Comparison of ENCODE assay signal across 11 mouse cellular contexts in the genomic region with DNA sequence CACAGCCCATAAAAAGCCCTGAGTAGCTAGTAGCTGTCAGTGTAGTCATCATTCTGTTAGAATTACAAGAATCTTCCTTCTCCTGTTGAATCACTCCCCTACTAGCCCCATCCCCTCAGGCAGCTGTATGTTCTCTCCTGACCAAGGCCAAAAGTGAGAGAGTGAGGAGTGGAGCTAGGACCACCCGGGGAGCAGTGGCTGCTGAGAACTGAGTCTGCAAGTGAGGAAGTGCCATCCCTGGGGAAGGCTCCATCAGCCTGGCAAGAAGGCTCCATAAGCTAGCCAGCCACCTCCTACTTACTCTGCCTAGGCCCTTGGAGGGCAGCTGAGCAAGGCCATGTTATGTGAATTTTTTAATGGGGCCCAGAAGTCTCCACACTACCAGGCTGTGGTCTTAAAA. TPM values are rescaled to one million over a fixed set of nuclear protein-coding genes. Genes with fewer than 3 reads are reported as not detected.
DNase-seq lines count a peak whose midpoint lies in the region; ATAC-seq and TF ChIP-seq lines count a peak whose summit lies in the region.
"Had no signal": no experiment of that assay in that cellular context is flagged by ENCODE, and none has a peak within 500 bp of the region (broad histone marks: within the 10 kb centered on the region; RNA-seq: fewer than 3 reads in every experiment).

No protein-coding gene starts in this region.

- no peak for TF ChIP-seq CTCF in intestine, postnatal 0 days (IDR thresholded peaks at IDR 0.05; ENCODE audit: low read depth)
- no peak for TF ChIP-seq CTCF in Patski (IDR thresholded peaks at IDR 0.05)

- H3K4me1 ChIP-seq in intestine, embryonic 14.5 days (replicated peaks; ENCODE audit: control insufficient read depth, insufficient read depth, low read length) = peaks cover 61% of the 10 kb centered on the region
- peaks cover 20% of the 10 kb centered on the region for H3K4me1 ChIP-seq in intestine, postnatal 0 days (replicated peaks; ENCODE audit: control insufficient read depth, insufficient read depth, low read length)
- peaks cover 2 to 18% of the 10 kb centered on the region in 2 experiments; a peak in 2 of 4 replicates for H3K4me1 ChIP-seq in ES-E14 (ENCODE audit: control insufficient read depth in 2 of 2, insufficient read depth in 2 of 2, low read length in 2 of 2, poor library complexity in 1 of 2)
- peaks cover 41% of the 10 kb centered on the region for H3K4me1 ChIP-seq in intestine, embryonic 16.5 days (ENCODE audit: control insufficient read depth, insufficient read depth, low read length)

- POLR2A ChIA-PET in Patski (lab: Charles Lee) = interaction anchor here (1.5 to 1.6 kb wide), 2 partner anchors 8 to 94 kb away, joined by 3 read pairs; no protein-coding TSS in a partner anchor

- peak; percentile 61 for DNase-seq in intestine, embryonic 14.5 days (ENCODE audit: low spot score)
- DNase-seq in ES-E14 (ENCODE audit: low read depth, low spot score) (no peak), Patski (ENCODE audit: low read depth, low spot score) (no peak)
- DNase-seq in urinary bladder, postnatal 10 days (ENCODE audit: low spot score) = no peak
- no peak for DNase-seq in cerebellum, postnatal 25 days
- DNase-seq: gastrocnemius, postnatal 25 days; liver, embryonic 13.5 days; midbrain, embryonic 14.5 days had no signal

- H3K27ac ChIP-seq in intestine, embryonic 14.5 days (ENCODE audit: low read depth) = peak overlapping the region; percentile 90
- H3K27ac ChIP-seq in intestine, postnatal 0 days (ENCODE audit: low read depth, low read length) = no peak overlapping the region
- H3K27ac ChIP-seq in ES-E14 (ENCODE audit: insufficient read depth, low read depth, low read length, poor library complexity, severe bottlenecking) = 0 out of 2 replicates have a peak overlapping the region, but pooled peaks have one; percentile 25
- peak overlapping the region; percentile 78 for H3K27ac ChIP-seq in intestine, embryonic 16.5 days (ENCODE audit: low read length)

- in situ Hi-C loops in ES-E14 (cut with MboI; ENCODE audit: low sequenced_read_pairs in 2 of 2, unreplicated experiment in 2 of 2) (no loop called here), Patski (cut with MboI; ENCODE audit: low pct_unique_long_range_greater_than_20kb) (no loop called here)

- no peak overlapping the region for H3K4me2 ChIP-seq in intestine, embryonic 14.5 days (ENCODE audit: low read length)
- H3K4me2 ChIP-seq in intestine, postnatal 0 days (replicated peaks; ENCODE audit: low read depth) = no peak overlapping the region
- H3K4me2 ChIP-seq in intestine, embryonic 16.5 days (ENCODE audit: low read depth, low read length) = no peak overlapping the region
- H3K4me2 ChIP-seq: liver, embryonic 13.5 days had no signal

- no peak overlapping the region for H3K4me3 ChIP-seq in intestine, embryonic 14.5 days (ENCODE audit: low read depth, low read length)
- H3K4me3 ChIP-seq in intestine, postnatal 0 days (ENCODE audit: low read depth, low read length) = no peak overlapping the region
- H3K4me3 ChIP-seq in ES-E14 (ENCODE audit: insufficient read depth in 1 of 2, low read depth in 1 of 2, low read length in 2 of 2, poor library complexity in 1 of 2, severe bottlenecking in 1 of 2) = no peak overlapping the region
- H3K4me3 ChIP-seq in intestine, embryonic 16.5 days (ENCODE audit: low read length) = no peak overlapping the region
- H3K4me3 ChIP-seq: liver, embryonic 13.5 days had no signal

- H3K9me3 ChIP-seq in intestine, embryonic 14.5 days (ENCODE audit: control insufficient read depth, low read length) = no peaks in the 10 kb centered on the region
- no peaks in the 10 kb centered on the region for H3K9me3 ChIP-seq in intestine, postnatal 0 days (ENCODE audit: control insufficient read depth)
- H3K9me3 ChIP-seq in ES-E14 (ENCODE audit: control insufficient read depth, insufficient read depth, low read depth, low read length) = no peaks in the 10 kb centered on the region
- H3K9me3 ChIP-seq in intestine, embryonic 16.5 days (ENCODE audit: control insufficient read depth, low read length) = no peaks in the 10 kb centered on the region
- H3K9me3 ChIP-seq: liver, embryonic 13.5 days had no signal

- 23% methylated on average over 1 of the region's 1 CpGs for WGBS in intestine, embryonic 14.5 days
- WGBS in intestine, postnatal 0 days = 44% methylated on average over 1 of the region's 1 CpGs
- 33% methylated on average over 1 of the region's 1 CpGs for WGBS in intestine, embryonic 16.5 days

- peaks cover 20% of the 10 kb centered on the region for H3K36me3 ChIP-seq in intestine, embryonic 14.5 days (ENCODE audit: control insufficient read depth, insufficient read depth, low read length)
- peaks cover 25% of the 10 kb centered on the region for H3K36me3 ChIP-seq in intestine, postnatal 0 days (ENCODE audit: control insufficient read depth, insufficient read depth)
- peaks cover 5% of the 10 kb centered on the region; the same call in 1 of the 2 replicates for H3K36me3 ChIP-seq in ES-E14 (ENCODE audit: control insufficient read depth, insufficient read depth, low read length, poor library complexity, severe bottlenecking)
- H3K36me3 ChIP-seq in intestine, embryonic 16.5 days (ENCODE audit: control insufficient read depth, insufficient read depth, low read length) = no peaks in the 10 kb centered on the region

- no peaks in the 10 kb centered on the region for H3K27me3 ChIP-seq in intestine, embryonic 14.5 days (replicated peaks; ENCODE audit: control insufficient read depth, insufficient read depth, low read length)
- no peaks in the 10 kb centered on the region for H3K27me3 ChIP-seq in intestine, postnatal 0 days (replicated peaks; ENCODE audit: control insufficient read depth, insufficient read depth, low read length)
- no peaks in the 10 kb centered on the region for H3K27me3 ChIP-seq in Patski
- H3K27me3 ChIP-seq in intestine, embryonic 16.5 days (replicated peaks; ENCODE audit: control insufficient read depth, insufficient read depth, low read length) = no peaks in the 10 kb centered on the region
- H3K27me3 ChIP-seq: liver, embryonic 13.5 days had no signal

- no peak overlapping the region for H3K9ac ChIP-seq in intestine, embryonic 14.5 days (ENCODE audit: low read length)
- no peak overlapping the region for H3K9ac ChIP-seq in intestine, postnatal 0 days (ENCODE audit: low read depth, low read length)
- no peak overlapping the region for H3K9ac ChIP-seq in ES-E14 (ENCODE audit: insufficient read depth, low read depth, low read length, poor library complexity, severe bottlenecking)
- peak overlapping the region; percentile 20; the same call in 1 of the 2 replicates for H3K9ac ChIP-seq in intestine, embryonic 16.5 days (ENCODE audit: low read depth, low read length)
- H3K9ac ChIP-seq: liver, embryonic 13.5 days had no signal

- CTCF ChIA-PET in Patski (lab: Charles Lee) = interaction anchor here (1.4 to 1.6 kb wide), 3 partner anchors 18 to 175 kb away, joined by 3 to 6 read pairs (median 3); no protein-coding TSS in a partner anchor

- 0 out of 2 replicates have a peak, but pooled peaks have one; percentile 25 for ATAC-seq in intestine, embryonic 14.5 days (replicated peaks; ENCODE audit: low FRiP score, low TSS enrichment, low read depth)
- no peak for ATAC-seq in intestine, postnatal 0 days
- peak; percentile 21 for ATAC-seq in Patski
- peak; percentile 36 for ATAC-seq in intestine, embryonic 16.5 days
- ATAC-seq in megakaryocyte, adult 5-6 weeks (ENCODE audit: poor library complexity, severe bottlenecking) = no peak

TF ChIP-seq in ES-E14, 5 proteins besides CTCF, POLR2A, EP300 and RAD21:
- no peak for TF ChIP-seq ZC3H11A (IDR thresholded peaks at IDR 0.05; ENCODE audit: borderline replicate concordance, low read depth, low read length)
- no peak for TF ChIP-seq HCFC1 (IDR thresholded peaks at IDR 0.05; ENCODE audit: borderline replicate concordance, insufficient read depth, low read length)
- TF ChIP-seq ZNF384 (IDR thresholded peaks at IDR 0.05; ENCODE audit: low read depth, low read length) = no peak
- no peak for TF ChIP-seq CHD2 (IDR thresholded peaks at IDR 0.05; ENCODE audit: low read depth, low read length)
- no peak for TF ChIP-seq MAFK (IDR thresholded peaks at IDR 0.05; ENCODE audit: insufficient read depth, low read depth, low read length)
TF ChIP-seq in ES-E14: peak in this region for 0.

RNA-seq across cellular contexts. Expression of a gene that starts 27.4 kb away (rescaled TPM):
- polyA plus RNA-seq in intestine, embryonic 14.5 days (2014; fragmentation: Nextera tagmentation; extraction: Ambion mirVana) = 13.0 and 14.5 TPM in 2 replicates
- polyA plus RNA-seq in intestine, postnatal 0 days (2015; fragmentation: Nextera tagmentation; extraction: Ambion mirVana) = 8.6 and 8.8 TPM in 2 replicates
- total RNA-seq in ES-E14 (2012; rRNA removed) = 1.4 and 2.1 TPM in 2 replicates
- 0.17 TPM for polyA plus RNA-seq in Patski (2021)
- 7.1 and 8.6 TPM in 2 replicates for polyA plus RNA-seq in intestine, embryonic 16.5 days (2015; fragmentation: Nextera tagmentation; extraction: Ambion mirVana)
- total RNA-seq in megakaryocyte, adult 5-6 weeks (2015) = 0.14 TPM in 1 of 2 replicates, not detected in the other
- 0.04 and 0.07 TPM in 2 replicates for total RNA-seq in megakaryocyte, adult 5-6 weeks (2017)

RNA-seq across cellular contexts. Expression of a gene that starts 36.7 kb away (rescaled TPM):
- 29.9 and 32.2 TPM in 2 replicates for polyA plus RNA-seq in intestine, embryonic 14.5 days (2014; fragmentation: Nextera tagmentation; extraction: Ambion mirVana)
- polyA plus RNA-seq in intestine, postnatal 0 days (2015; fragmentation: Nextera tagmentation; extraction: Ambion mirVana) = 21.6 and 22.4 TPM in 2 replicates
- total RNA-seq in ES-E14 (2012; rRNA removed) = 11.7 and 14.8 TPM in 2 replicates
- 20.4 TPM for polyA plus RNA-seq in Patski (2021)
- 18.7 and 23.9 TPM in 2 replicates for polyA plus RNA-seq in intestine, embryonic 16.5 days (2015; fragmentation: Nextera tagmentation; extraction: Ambion mirVana)
- 11.5 and 17.2 TPM in 2 replicates for total RNA-seq in megakaryocyte, adult 5-6 weeks (2015)
- total RNA-seq in megakaryocyte, adult 5-6 weeks (2017) = 7.8 and 11.0 TPM in 2 replicates

RNA-seq across cellular contexts. Expression of a gene that starts 49.1 kb away (rescaled TPM):
- 27.9 and 31.5 TPM in 2 replicates for polyA plus RNA-seq in intestine, embryonic 14.5 days (2014; fragmentation: Nextera tagmentation; extraction: Ambion mirVana)
- polyA plus RNA-seq in intestine, postnatal 0 days (2015; fragmentation: Nextera tagmentation; extraction: Ambion mirVana) = 11.3 and 12.3 TPM in 2 replicates
- 32.8 and 43.6 TPM in 2 replicates for total RNA-seq in ES-E14 (2012; rRNA removed)
- 43.1 TPM for polyA plus RNA-seq in Patski (2021)
- polyA plus RNA-seq in intestine, embryonic 16.5 days (2015; fragmentation: Nextera tagmentation; extraction: Ambion mirVana) = 20.3 and 22.7 TPM in 2 replicates
- total RNA-seq in megakaryocyte, adult 5-6 weeks (2015) = 0.52 and 1.3 TPM in 2 replicates
- total RNA-seq in megakaryocyte, adult 5-6 weeks (2017) = 1.8 and 2.0 TPM in 2 replicates

RNA-seq across cellular contexts. Expression of a gene that starts 51.7 kb away (rescaled TPM):
- 1.6 and 2.0 TPM in 2 replicates for polyA plus RNA-seq in intestine, embryonic 14.5 days (2014; fragmentation: Nextera tagmentation; extraction: Ambion mirVana)
- polyA plus RNA-seq in intestine, postnatal 0 days (2015; fragmentation: Nextera tagmentation; extraction: Ambion mirVana) = 1.5 and 1.8 TPM in 2 replicates
- total RNA-seq in ES-E14 (2012; rRNA removed) = 1.0 and 1.1 TPM in 2 replicates
- 18.7 TPM for polyA plus RNA-seq in Patski (2021)
- polyA plus RNA-seq in intestine, embryonic 16.5 days (2015; fragmentation: Nextera tagmentation; extraction: Ambion mirVana) = 1.5 and 1.6 TPM in 2 replicates
- total RNA-seq in megakaryocyte, adult 5-6 weeks (2015) = 1.2 and 1.3 TPM in 2 replicates
- total RNA-seq in megakaryocyte, adult 5-6 weeks (2017) = 0.08 and 0.81 TPM in 2 replicates

Comparison
In these comparisons a context has a peak if more than half of its experiments do, and no peak if none do; other contexts are left out.
1. ATAC-seq: peak in intestine, embryonic 14.5 days (single experiment), Patski (single experiment) and intestine, embryonic 16.5 days (single experiment); none in intestine, postnatal 0 days (single experiment) and megakaryocyte, adult 5-6 weeks (single experiment).